Mouse (Mus musculus): ENCODE measurements around the gene Srcap. TPM values are rescaled to one million over a fixed set of nuclear protein-coding genes. Genes with fewer than 3 reads are reported as not detected.

Gene Srcap
- 77.3 and 96.9 TPM in 2 replicates for total RNA-seq (2023)

GRCm38 (mm10) chr7:127511808-127512230 lies at the start of gene Srcap:
TSS of gene Srcap (plus strand) at chr7:127511983.

GRCm38 (mm10) chr7:127478635-127479317 lies 33.0 kb upstream of the Srcap start, which contains the start of gene Fbrs:
TSS of gene Fbrs (plus strand) at chr7:127479199.

GRCm38 (mm10) chr7:127519284-127519683 lies 7.5 kb downstream of the Srcap start, which contains the start of gene Gm42715:
TSS of gene Gm42715 (plus strand) at chr7:127519584.

GRCm38 (mm10) chr7:127561340-127561858 lies 49.6 kb downstream of the Srcap start, which contains the start of gene Tmem265:
TSS of gene Tmem265 (plus strand) at chr7:127561390.

GRCm38 (mm10) chr7:127572895-127573471 lies 61.2 kb downstream of the Srcap start, which contains the start of gene Phkg2:
TSS of gene Phkg2 (plus strand) at chr7:127573340.

GRCm38 (mm10) chr7:127588011-127588871 lies 76.5 kb downstream of the Srcap start, which contains the start of the genes Ccdc189 and Rnf40:
TSS of gene Ccdc189 (minus strand) at chr7:127588595.
TSS of gene Rnf40 (plus strand) at chr7:127588767.

Other genes with a start within 250 kb of the Srcap start
- 150 and 202 TPM in 2 replicates for gene Sephs2, start 237.9 kb upstream of the Srcap start, total RNA-seq (2023)
- gene Itgal, start 215.7 kb upstream of the Srcap start, total RNA-seq (2023): 239 and 332 TPM in 2 replicates
- gene Zfp768, start 166.4 kb upstream of the Srcap start, total RNA-seq (2023): 7.5 and 8.1 TPM in 2 replicates
- gene Zfp747, start 135.9 kb upstream of the Srcap start, total RNA-seq (2023): 3.9 and 5.9 TPM in 2 replicates
- gene 9130019O22Rik, start 124.8 kb upstream of the Srcap start, total RNA-seq (2023): 1.3 and 1.5 TPM in 2 replicates
- gene E430018J23Rik, start 118.4 kb upstream of the Srcap start, total RNA-seq (2023): 1.1 and 1.4 TPM in 2 replicates
- 1.5 and 2.2 TPM in 2 replicates for gene Zfp764, start 105.2 kb upstream of the Srcap start, total RNA-seq (2023)
- 13.2 and 14.6 TPM in 2 replicates for gene Zfp688, start 89.9 kb upstream of the Srcap start, total RNA-seq (2023)
- 2.1 and 3.1 TPM in 2 replicates for gene Zfp689, start 62.8 kb upstream of the Srcap start, total RNA-seq (2023)
- gene Prr14, start 52.4 kb upstream of the Srcap start, total RNA-seq (2023): 153 and 167 TPM in 2 replicates
- gene Fbrs, start 32.8 kb upstream of the Srcap start, total RNA-seq (2023): 324 and 414 TPM in 2 replicates
- gene Gm42715, start 7.6 kb downstream of the Srcap start, total RNA-seq (2023): 16.4 and 27.7 TPM in 2 replicates
- gene Tmem265, start 49.4 kb downstream of the Srcap start, total RNA-seq (2023): not detected in 2 replicates
- 132 and 168 TPM in 2 replicates for gene Phkg2, start 61.4 kb downstream of the Srcap start, total RNA-seq (2023)
- 18.5 and 19.6 TPM in 2 replicates for gene Ccdc189, start 76.6 kb downstream of the Srcap start, total RNA-seq (2023)
- gene Rnf40, start 76.8 kb downstream of the Srcap start, total RNA-seq (2023): 199 and 280 TPM in 2 replicates
- 2.6 and 2.7 TPM in 2 replicates for gene Zfp629, start 103.8 kb downstream of the Srcap start, total RNA-seq (2023)
- gene Bcl7c, start 196.9 kb downstream of the Srcap start, total RNA-seq (2023): 26.0 and 31.1 TPM in 2 replicates
- gene Ctf1, start 200.8 kb downstream of the Srcap start, total RNA-seq (2023): not detected in 2 replicates
- not detected in 2 replicates for gene Ctf2, start 220.2 kb downstream of the Srcap start, total RNA-seq (2023)
- 5.9 and 7.9 TPM in 2 replicates for gene Fbxl19, start 232.6 kb downstream of the Srcap start, total RNA-seq (2023)